Mouse (Mus musculus) right cerebral cortex, postnatal 14 days (tissue): ENCODE results near the gene Rpp14.

Source experiments
- DNase-seq: peaks from one replicate; pipeline ENCODE4 v3.0.0; 2022

The Rpp14 gene

GRCm38 (mm10) chr14:8062076-8062475, 18.1 kb upstream of the Rpp14 start:
- DNase-seq, result no peak

- DNase-seq, result no peak
Measured at GRCm38 (mm10) chr14:8062537-8063301, 17.4 kb upstream of the Rpp14 start.

- no peak for DNase-seq
Measured at GRCm38 (mm10) chr14:8063835-8064785, 16.1 kb upstream of the Rpp14 start.

- no peak for DNase-seq
Measured at GRCm38 (mm10) chr14:8080718-8081117, 551 bp downstream of the Rpp14 start.

GRCm38 (mm10) chr14:8082949-8083348, 2.8 kb downstream of the Rpp14 start:
- DNase-seq, result no peak

- DNase-seq, result no peak
Measured at GRCm38 (mm10) chr14:8089016-8089415, 8.8 kb downstream of the Rpp14 start.

- DNase-seq, result no peak
Measured at GRCm38 (mm10) chr14:8092573-8092972, 12.4 kb downstream of the Rpp14 start.

GRCm38 (mm10) chr14:8093427-8093826, 13.3 kb downstream of the Rpp14 start:
- no peak for DNase-seq

GRCm38 (mm10) chr14:8094931-8095561, 14.9 kb downstream of the Rpp14 start:
- DNase-seq, result no peak

GRCm38 (mm10) chr14:8095562-8095950, 15.4 kb downstream of the Rpp14 start:
- DNase-seq, result no peak

GRCm38 (mm10) chr14:8097978-8098686, 18.0 kb downstream of the Rpp14 start, which contains the start of gene Pxk:
Pxk (plus strand) TSS chr14:8098211.
- peak; percentile 92 for DNase-seq

GRCm38 (mm10) chr14:8098687-8098995, 18.5 kb downstream of the Rpp14 start:
- DNase-seq, result no peak

GRCm38 (mm10) chr14:8099561-8100021, 19.4 kb downstream of the Rpp14 start:
- no peak for DNase-seq

- no peak for DNase-seq
Measured at GRCm38 (mm10) chr14:8101886-8102285, 21.7 kb downstream of the Rpp14 start.

- no peak for DNase-seq
Measured at GRCm38 (mm10) chr14:8102676-8103075, 22.5 kb downstream of the Rpp14 start.

GRCm38 (mm10) chr14:8108047-8108446, 27.9 kb downstream of the Rpp14 start:
- DNase-seq, result no peak

- DNase-seq, result no peak
Measured at GRCm38 (mm10) chr14:8108976-8109375, 28.8 kb downstream of the Rpp14 start.

GRCm38 (mm10) chr14:8111545-8111944, 31.4 kb downstream of the Rpp14 start:
- no peak for DNase-seq

- DNase-seq, result no peak
Measured at GRCm38 (mm10) chr14:8112036-8112435, 31.9 kb downstream of the Rpp14 start.

GRCm38 (mm10) chr14:8113616-8114015, 33.4 kb downstream of the Rpp14 start:
- no peak for DNase-seq

GRCm38 (mm10) chr14:8114306-8114705, 34.1 kb downstream of the Rpp14 start:
- no peak for DNase-seq

- no peak for DNase-seq
Measured at GRCm38 (mm10) chr14:8114756-8115155, 34.6 kb downstream of the Rpp14 start.

GRCm38 (mm10) chr14:8115772-8116171, 35.6 kb downstream of the Rpp14 start:
- no peak for DNase-seq
